Mouse (Mus musculus): ENCODE measurements around the gene Gm7358. TPM values are rescaled to one million over a fixed set of nuclear protein-coding genes. Genes with fewer than 3 reads are reported as not detected.

The Gm7358 gene
- polyA plus RNA-seq (2017; shearing (Covaris generic)): not detected

GRCm38 (mm10) chr17:14059431-14059830 lies at the start of gene Gm7358:
Gene Gm7358 (minus strand): TSS chr17:14059531.

Other genes with a start within 250 kb of the Gm7358 start
- gene Gm7168, start 111.2 kb downstream of the Gm7358 start, polyA plus RNA-seq (2017; shearing (Covaris generic)): not detected
- not detected for gene Gm7356, start 55.8 kb downstream of the Gm7358 start, polyA plus RNA-seq (2017; shearing (Covaris generic))
- gene Dact2, start 144.8 kb upstream of the Gm7358 start, polyA plus RNA-seq (2017; shearing (Covaris generic)): not detected
- gene Smoc2, start 220.0 kb upstream of the Gm7358 start, polyA plus RNA-seq (2017; shearing (Covaris generic)): not detected

All from CD4-positive, CD25-positive, alpha-beta regulatory T cell, adult 9 weeks (primary cell).